Mouse (Mus musculus) kidney, embryonic 14.5 days (tissue): ENCODE measurements around the gene Wdr75. TPM values are rescaled to one million over a fixed set of nuclear protein-coding genes. Genes with fewer than 3 reads are reported as not detected.

Experiments used
- ATAC-seq: fragments of 200-750 bp; cut with Nextera tagmentation; 2 replicates; pipeline ENCODE4 v1.8.0; 2017; ENCODE audit warnings: moderate number of reproducible peaks, mild to moderate bottlenecking, moderate TSS enrichment, moderate library complexity; ENCODE audit not compliant: low FRiP score, low TSS enrichment
- H3K27ac ChIP-seq: fragments of 300-500 bp; sonication (generic); 2 replicates; pipeline ENCODE4 v1.5.1; 2014; ENCODE audit warnings: low read depth, mild to moderate bottlenecking, low read length, moderate library complexity, mixed read lengths
- H3K27me3 ChIP-seq: fragments of 300-500 bp; sonication (generic); 2 replicates; pipeline ENCODE4 v1.6.1; 2014; ENCODE audit warnings: mild to moderate bottlenecking, low read length; ENCODE audit not compliant: control insufficient read depth, insufficient read depth
- H3K36me3 ChIP-seq: fragments of 300-500 bp; sonication (generic); 2 replicates; pipeline ENCODE4 v1.6.1; 2014; ENCODE audit warnings: low read length, mixed read lengths; ENCODE audit not compliant: control insufficient read depth, insufficient read depth
- H3K4me1 ChIP-seq: fragments of 300-500 bp; sonication (generic); 2 replicates; pipeline ENCODE4 v1.6.1; 2014; ENCODE audit warnings: low read length, mixed read lengths; ENCODE audit not compliant: control insufficient read depth, insufficient read depth
- H3K4me2 ChIP-seq: fragments of 300-500 bp; sonication (generic); replicated peaks from 2 replicates; pipeline ENCODE4 v1.6.1; 2014; ENCODE audit warnings: low read depth, mild to moderate bottlenecking, low read length
- H3K4me3 ChIP-seq: fragments of 300-500 bp; sonication (generic); 2 replicates; pipeline ENCODE4 v1.5.1; 2014; ENCODE audit warnings: mild to moderate bottlenecking, low read length
- H3K9ac ChIP-seq: fragments of 300-500 bp; sonication (generic); 2 replicates; pipeline ENCODE4 v1.6.1; 2014; ENCODE audit warnings: low read depth, mild to moderate bottlenecking, low read length, moderate library complexity
- H3K9me3 ChIP-seq: fragments of 300-500 bp; sonication (generic); 2 replicates; pipeline ENCODE4 v1.6.1; 2016; ENCODE audit warnings: low read length; ENCODE audit not compliant: control insufficient read depth
- WGBS: fragments of 180-500 bp; shearing (Covaris S2); extraction: QIAGEN DNeasy Blood & Tissue Kit; methylation state at CpG from one replicate; pipeline ENCODE4 v1.1.7; 2014; 5-methylcytosine and 5-hydroxymethylcytosine counted together
- polyA plus RNA-seq: library from polyadenylated mRNA; unstranded; fragments of >200 nt; fragmentation: Nextera tagmentation; extraction: Ambion mirVana; gene quantifications from 2 replicates; pipeline ENCODE4 v1.2.1, GENCODE M21; 2014

The Wdr75 gene
- polyA plus RNA-seq, 1 experiment from 2014 or later = 90.1 TPM

- 63% methylated on average over 5 of the region's 5 CpGs for WGBS
- H3K27ac ChIP-seq = no peak overlapping the region
- no peak for ATAC-seq
Measured at GRCm38 (mm10) chr1:45767533-45767932, 27.4 kb upstream of the Wdr75 start.

GRCm38 (mm10) chr1:45769321-45769720, 25.6 kb upstream of the Wdr75 start:
- H3K36me3 ChIP-seq = no peaks in the 10 kb centered on the region
- no peaks in the 10 kb centered on the region for H3K9me3 ChIP-seq
- ATAC-seq = no peak
- no peaks in the 10 kb centered on the region for H3K27me3 ChIP-seq
- H3K4me2 ChIP-seq = no peak overlapping the region
- 97% methylated on average over 13 of the region's 13 CpGs for WGBS
- no peak overlapping the region for H3K4me3 ChIP-seq
- H3K4me1 ChIP-seq = no peaks in the 10 kb centered on the region
- no peak overlapping the region for H3K9ac ChIP-seq
- no peak overlapping the region for H3K27ac ChIP-seq

More at GRCm38 (mm10) chr1:45767533-45767932, 27.4 kb upstream of the Wdr75 start:
- no peak overlapping the region for H3K4me3 ChIP-seq
- H3K9ac ChIP-seq = no peak overlapping the region
- H3K9me3 ChIP-seq = no peaks in the 10 kb centered on the region
- no peak overlapping the region for H3K4me2 ChIP-seq
- H3K4me1 ChIP-seq = no peaks in the 10 kb centered on the region
- no peaks in the 10 kb centered on the region for H3K36me3 ChIP-seq
- H3K27me3 ChIP-seq = no peaks in the 10 kb centered on the region

- no peak overlapping the region for H3K9ac ChIP-seq
- 96% methylated on average over 2 of the region's 2 CpGs for WGBS
- ATAC-seq = no peak
- no peaks in the 10 kb centered on the region for H3K27me3 ChIP-seq
- H3K4me1 ChIP-seq = no peaks in the 10 kb centered on the region
- H3K4me2 ChIP-seq = no peak overlapping the region
- H3K9me3 ChIP-seq = no peaks in the 10 kb centered on the region
- no peaks in the 10 kb centered on the region for H3K36me3 ChIP-seq
- H3K27ac ChIP-seq = no peak overlapping the region
- no peak overlapping the region for H3K4me3 ChIP-seq
Measured at GRCm38 (mm10) chr1:45770051-45770450, 24.9 kb upstream of the Wdr75 start.

GRCm38 (mm10) chr1:45780606-45781288, 14.2 kb upstream of the Wdr75 start:
- Histone ChIP-seq H3K4me3 (no peak overlapping the region), H3K9me3 (no peaks in the 10 kb centered on the region), H3K27me3 (no peaks in the 10 kb centered on the region), H3K27ac (no peak overlapping the region), H3K9ac (no peak overlapping the region), H3K4me2 (no peak overlapping the region), H3K4me1 (no peaks in the 10 kb centered on the region), H3K36me3 (no peaks in the 10 kb centered on the region)
- ATAC-seq = peak; percentile 52; the same call in 1 of the 2 replicates
- 68% methylated on average over 4 of the region's 4 CpGs for WGBS

- ATAC-seq = peak; percentile 62; the same call in 1 of the 2 replicates
- H3K36me3 ChIP-seq = peaks cover 88% of the 10 kb centered on the region
- WGBS = 34% methylated on average over 1 of the region's 1 CpGs
Measured at GRCm38 (mm10) chr1:45816889-45817288, 21.9 kb downstream of the Wdr75 start.

GRCm38 (mm10) chr1:45818564-45818963, 23.6 kb downstream of the Wdr75 start:
- Histone ChIP-seq H3K36me3 (peaks cover 89% of the 10 kb centered on the region), H3K27ac (no peak overlapping the region), H3K9me3 (no peaks in the 10 kb centered on the region), H3K4me2 (no peak overlapping the region), H3K27me3 (no peaks in the 10 kb centered on the region), H3K4me3 (no peak overlapping the region), H3K4me1 (no peaks in the 10 kb centered on the region), H3K9ac (no peak overlapping the region)
- WGBS = 91% methylated on average over 9 of the region's 9 CpGs
- no peak for ATAC-seq

More at GRCm38 (mm10) chr1:45816889-45817288, 21.9 kb downstream of the Wdr75 start:
- no peaks in the 10 kb centered on the region for H3K4me1 ChIP-seq
- no peaks in the 10 kb centered on the region for H3K27me3 ChIP-seq
- H3K27ac ChIP-seq = no peak overlapping the region
- no peak overlapping the region for H3K4me3 ChIP-seq
- no peak overlapping the region for H3K9ac ChIP-seq
- H3K4me2 ChIP-seq = no peak overlapping the region
- no peaks in the 10 kb centered on the region for H3K9me3 ChIP-seq

GRCm38 (mm10) chr1:45824441-45824840, 29.5 kb downstream of the Wdr75 start:
- Histone ChIP-seq H3K4me2 (no peak overlapping the region), H3K9me3 (no peaks in the 10 kb centered on the region), H3K4me1 (no peaks in the 10 kb centered on the region), H3K36me3 (peaks cover 51% of the 10 kb centered on the region), H3K27me3 (no peaks in the 10 kb centered on the region), H3K9ac (no peak overlapping the region), H3K27ac (no peak overlapping the region), H3K4me3 (no peak overlapping the region)
- ATAC-seq = no peak
- 76% methylated on average over 1 of the region's 1 CpGs for WGBS

- Histone ChIP-seq H3K36me3 (peaks cover 44% of the 10 kb centered on the region), H3K4me2 (no peak overlapping the region), H3K27me3 (no peaks in the 10 kb centered on the region), H3K27ac (no peak overlapping the region), H3K4me1 (no peaks in the 10 kb centered on the region), H3K9me3 (no peaks in the 10 kb centered on the region), H3K9ac (no peak overlapping the region), H3K4me3 (no peak overlapping the region)
- peak; percentile 89 for ATAC-seq
- WGBS = 53% methylated on average over 5 of the region's 5 CpGs
Measured at GRCm38 (mm10) chr1:45825140-45825539, 30.2 kb downstream of the Wdr75 start.

GRCm38 (mm10) chr1:45825630-45826029, 30.7 kb downstream of the Wdr75 start:
- Histone ChIP-seq H3K9me3 (no peaks in the 10 kb centered on the region), H3K9ac (no peak overlapping the region), H3K4me3 (no peak overlapping the region), H3K36me3 (peaks cover 39% of the 10 kb centered on the region), H3K4me2 (no peak overlapping the region), H3K27me3 (no peaks in the 10 kb centered on the region), H3K27ac (no peak overlapping the region), H3K4me1 (no peaks in the 10 kb centered on the region)
- no peak for ATAC-seq
- 95% methylated on average over 3 of the region's 3 CpGs for WGBS
